Mouse (Mus musculus): ENCODE results near the gene Fam163b. TPM values are rescaled to one million over a fixed set of nuclear protein-coding genes. Genes with fewer than 3 reads are reported as not detected.

The Fam163b gene
- polyA plus RNA-seq, 1 experiment from 2014 or later: 0.30 TPM

DNA sequence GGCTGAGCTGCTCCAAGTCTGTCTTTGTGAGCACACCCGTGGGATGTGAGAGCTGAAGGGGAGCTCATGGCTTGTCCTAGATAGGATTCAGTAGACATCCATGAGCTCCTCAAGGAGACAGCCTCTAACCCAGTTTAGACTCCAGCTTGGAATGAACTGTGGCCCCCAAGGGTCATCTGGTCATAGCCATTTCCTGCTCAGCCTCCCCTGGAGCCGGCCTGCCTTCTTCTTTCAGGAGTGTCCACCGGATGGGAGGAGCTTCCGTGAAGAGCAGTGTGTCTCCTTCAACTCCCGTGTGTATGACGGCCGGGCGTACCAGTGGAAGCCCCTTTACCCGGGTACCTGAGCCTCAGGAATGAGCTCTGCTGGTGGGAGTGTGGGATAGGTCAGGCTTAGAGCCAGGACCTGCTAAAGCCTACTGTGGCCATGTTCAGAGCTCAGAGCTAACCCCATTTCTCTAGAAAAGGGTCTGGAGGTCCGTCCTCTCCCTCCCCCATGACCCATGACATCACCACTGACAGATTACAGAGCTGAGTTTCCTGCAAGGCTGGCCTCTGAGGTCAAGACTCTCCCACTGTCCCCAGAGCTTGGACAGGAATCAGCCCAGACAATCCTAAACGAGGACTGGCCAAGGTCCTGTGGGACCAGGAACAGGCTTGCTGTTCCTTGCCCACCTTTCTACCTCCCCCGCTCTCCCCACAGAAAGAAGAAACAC lies 58.4 kb downstream of the Fam163b start:
- Histone ChIP-seq H3K9me3 (replicated peaks) (no peaks in the 10 kb centered on the region), H3K4me3 (replicated peaks) (no peak overlapping the region), H3K27me3 (no peaks in the 10 kb centered on the region), H3K4me2 (no peak overlapping the region), H3K4me1 (peaks cover 58% of the 10 kb centered on the region), H3K9ac (no peak overlapping the region), H3K27ac (no peak overlapping the region), H3K36me3 (no peaks in the 10 kb centered on the region)
- 44% methylated on average over 12 of the region's 12 CpGs for WGBS
- no peak for ATAC-seq (replicated peaks; ENCODE audit: low FRiP score)

DNA sequence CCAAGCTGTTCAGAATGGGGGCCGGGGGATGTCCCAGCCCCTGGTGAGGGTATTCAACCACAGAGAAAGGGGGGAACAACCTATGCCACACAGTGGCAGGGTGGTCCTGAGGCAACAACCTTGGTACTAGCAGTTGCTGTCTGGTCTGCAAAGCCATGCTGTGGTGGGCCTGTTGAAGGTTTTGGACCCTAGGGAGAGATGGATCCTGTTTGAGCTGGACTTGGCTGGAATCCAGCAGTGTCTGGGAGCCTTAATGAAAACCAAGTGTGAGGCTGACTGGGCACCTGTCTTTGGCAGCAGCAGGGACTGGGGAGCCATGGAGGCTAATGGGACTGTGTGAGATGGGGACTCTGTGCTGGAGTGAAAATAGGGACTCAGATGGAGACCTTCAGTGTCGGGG lies 62.6 kb downstream of the Fam163b start:
- no peak for ATAC-seq (replicated peaks; ENCODE audit: low FRiP score)
- Histone ChIP-seq H3K27me3 (peaks cover 6% of the 10 kb centered on the region; the same call in 1 of the 2 replicates), H3K9me3 (replicated peaks) (no peaks in the 10 kb centered on the region), H3K9ac (no peak overlapping the region), H3K27ac (no peak overlapping the region), H3K4me1 (peaks cover 46% of the 10 kb centered on the region), H3K4me3 (replicated peaks) (no peak overlapping the region), H3K4me2 (peak overlapping the region; percentile 41), H3K36me3 (no peaks in the 10 kb centered on the region)
- 41% methylated on average over 2 of the region's 2 CpGs for WGBS

DNA sequence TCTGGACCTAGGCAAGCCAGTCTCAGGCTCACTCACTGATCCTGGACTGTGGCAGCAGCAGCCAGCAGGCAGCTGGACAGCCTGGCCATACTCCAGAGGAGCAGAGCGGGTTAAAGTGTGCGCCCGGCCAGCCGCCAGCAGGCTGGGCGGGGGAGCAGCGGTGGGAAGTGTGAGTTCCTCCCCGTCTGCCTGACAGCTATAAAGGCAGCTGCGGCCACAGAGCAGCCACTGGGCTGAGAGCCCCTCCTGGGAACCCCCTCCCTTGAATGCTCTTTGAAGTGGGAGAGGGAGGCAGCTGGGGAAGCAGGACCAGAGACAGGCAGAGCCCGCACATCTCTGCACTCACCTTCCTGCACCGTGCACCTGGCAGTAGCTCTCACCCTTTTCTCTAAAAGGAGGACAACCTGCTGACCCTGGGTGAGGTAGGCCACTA lies 63.1 kb downstream of the Fam163b start, which contains the start of gene Adamtsl2:
Adamtsl2 (plus strand) TSS at position 228 of the 433 bp plus-strand sequence.
- Histone ChIP-seq H3K36me3 (no peaks in the 10 kb centered on the region), H3K9me3 (replicated peaks) (no peaks in the 10 kb centered on the region), H3K9ac (no peak within 1 kb of the TSS), H3K27ac (no peak within 1 kb of the TSS), H3K4me2 (peak within 1 kb of the TSS; percentile 41), H3K4me1 (peaks cover 45% of the 10 kb centered on the region), H3K4me3 (replicated peaks) (no peak within 1 kb of the TSS), H3K27me3 (peaks cover 6% of the 10 kb centered on the region; the same call in 1 of the 2 replicates)
- ATAC-seq (replicated peaks; ENCODE audit: low FRiP score): peak; percentile 84
- under 1% methylated on average over 10 of the region's 10 CpGs for WGBS

DNA sequence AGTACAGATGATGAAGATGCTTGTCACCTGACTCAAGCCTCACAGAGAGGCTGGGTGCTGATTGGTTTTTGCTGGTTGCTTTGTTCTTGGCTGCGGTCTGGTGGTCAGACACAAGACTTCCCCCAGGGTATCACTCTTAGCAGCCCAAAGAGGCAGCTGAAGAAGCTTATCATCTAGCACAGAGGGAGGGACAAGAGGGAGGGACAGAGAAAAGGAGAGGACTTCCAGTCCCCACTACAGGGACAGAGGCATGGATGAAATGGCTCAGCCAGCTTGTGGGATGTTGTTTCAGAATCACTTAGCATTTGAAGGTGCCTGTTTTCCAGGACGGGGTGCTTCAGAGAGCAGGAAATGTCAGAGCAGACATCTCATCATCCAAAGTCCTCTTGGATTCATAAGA lies 64.0 kb downstream of the Fam163b start:
- peaks cover 6% of the 10 kb centered on the region; the same call in 1 of the 2 replicates for H3K27me3 ChIP-seq
- ATAC-seq (replicated peaks; ENCODE audit: low FRiP score): no peak
- 43% methylated on average over 2 of the region's 2 CpGs for WGBS
- H3K36me3 ChIP-seq: no peaks in the 10 kb centered on the region
- no peak overlapping the region for H3K4me2 ChIP-seq
- no peak overlapping the region for H3K4me3 ChIP-seq (replicated peaks)
- H3K9ac ChIP-seq: no peak overlapping the region
- H3K9me3 ChIP-seq (replicated peaks): no peaks in the 10 kb centered on the region
- peaks cover 38% of the 10 kb centered on the region for H3K4me1 ChIP-seq
- no peak overlapping the region for H3K27ac ChIP-seq

DNA sequence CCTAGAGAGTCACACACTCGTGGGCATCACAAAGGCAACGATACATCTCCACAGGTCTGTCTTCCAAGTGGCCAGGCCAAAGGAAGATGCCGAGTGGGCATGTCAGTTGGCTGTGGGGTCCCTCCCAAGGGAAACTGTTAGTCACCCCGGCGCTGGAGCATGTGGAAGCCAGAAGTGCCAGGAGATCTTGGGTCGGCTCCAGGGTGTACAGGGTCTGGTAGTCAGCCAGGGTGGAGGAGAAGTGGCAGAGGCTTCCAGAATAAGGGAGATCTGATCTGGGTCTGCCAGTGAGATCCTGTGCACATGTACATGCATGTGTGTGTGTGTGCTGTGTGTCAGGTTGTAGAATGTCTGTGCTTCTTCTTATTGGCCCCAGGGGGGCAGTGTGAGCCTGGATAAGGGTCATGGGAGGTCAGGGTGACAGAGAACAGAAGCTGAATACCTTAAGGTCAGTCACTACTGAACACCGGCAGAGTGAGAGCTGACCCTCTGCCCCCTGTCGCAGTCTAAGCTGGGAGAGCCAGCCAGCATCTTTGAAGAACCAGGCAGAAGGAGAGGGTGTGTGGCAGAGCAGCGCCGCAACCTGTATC lies 64.5 kb downstream of the Fam163b start:
- H3K27ac ChIP-seq: no peak overlapping the region
- no peaks in the 10 kb centered on the region for H3K36me3 ChIP-seq
- peaks cover 6% of the 10 kb centered on the region; the same call in 1 of the 2 replicates for H3K27me3 ChIP-seq
- 68% methylated on average over 10 of the region's 10 CpGs for WGBS
- H3K4me1 ChIP-seq: peaks cover 44% of the 10 kb centered on the region
- H3K4me3 ChIP-seq (replicated peaks): no peak overlapping the region
- no peaks in the 10 kb centered on the region for H3K9me3 ChIP-seq (replicated peaks)
- no peak overlapping the region for H3K9ac ChIP-seq
- H3K4me2 ChIP-seq: no peak overlapping the region
- ATAC-seq (replicated peaks; ENCODE audit: low FRiP score): no peak

DNA sequence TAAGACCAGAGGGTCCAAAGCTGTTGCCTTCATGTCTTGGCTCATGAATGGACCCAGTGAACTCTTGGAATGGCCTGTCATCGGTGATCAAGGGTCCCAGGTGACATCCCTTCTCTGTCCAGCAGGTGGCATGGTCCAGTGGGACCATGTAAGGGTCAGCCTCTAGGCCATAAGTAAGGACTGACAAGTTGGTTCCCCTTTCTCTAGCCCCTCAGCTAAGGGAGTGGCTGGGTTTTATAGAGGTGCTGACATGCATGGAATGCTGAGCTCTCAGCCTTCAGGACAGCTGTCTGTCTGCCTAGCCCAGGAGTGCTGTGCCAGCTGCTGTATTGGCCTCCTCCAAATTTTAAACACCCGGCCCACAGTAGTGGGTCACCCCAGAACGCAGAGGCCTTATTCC lies 66.8 kb downstream of the Fam163b start:
- Histone ChIP-seq H3K4me2 (no peak overlapping the region), H3K9ac (no peak overlapping the region), H3K27me3 (peaks cover 6% of the 10 kb centered on the region; the same call in 1 of the 2 replicates), H3K4me1 (peaks cover 51% of the 10 kb centered on the region), H3K4me3 (replicated peaks) (no peak overlapping the region), H3K9me3 (replicated peaks) (no peaks in the 10 kb centered on the region), H3K36me3 (no peaks in the 10 kb centered on the region), H3K27ac (no peak overlapping the region)
- no peak for ATAC-seq (replicated peaks; ENCODE audit: low FRiP score)
- 52% methylated on average over 3 of the region's 3 CpGs for WGBS

DNA sequence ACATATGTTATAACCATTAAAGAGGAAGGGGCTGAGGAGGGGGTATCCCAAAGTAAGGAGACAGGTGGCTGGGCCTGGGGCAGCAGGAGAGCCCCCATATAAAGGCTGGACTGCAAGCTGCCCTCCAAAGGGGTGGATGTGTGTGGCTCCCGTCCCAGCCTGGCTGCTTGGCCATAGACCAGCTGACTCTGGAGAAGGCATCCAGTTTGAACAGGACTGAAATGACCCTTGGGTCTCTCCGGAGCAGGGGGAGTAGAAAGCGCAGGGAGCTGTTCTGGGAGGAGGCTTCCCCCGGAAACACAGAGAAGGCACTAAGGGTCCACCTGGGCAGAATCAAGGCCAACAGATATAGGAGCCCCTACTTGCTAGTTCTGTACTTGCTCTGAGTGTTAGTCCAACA lies 67.5 kb downstream of the Fam163b start:
- Histone ChIP-seq H3K9me3 (replicated peaks) (no peaks in the 10 kb centered on the region), H3K4me3 (replicated peaks) (no peak overlapping the region), H3K4me2 (no peak overlapping the region), H3K36me3 (no peaks in the 10 kb centered on the region), H3K9ac (no peak overlapping the region), H3K27ac (0 out of 2 replicates have a peak overlapping the region, but pooled peaks have one; percentile 24), H3K27me3 (peaks cover 6% of the 10 kb centered on the region; the same call in 1 of the 2 replicates), H3K4me1 (peaks cover 47% of the 10 kb centered on the region)
- WGBS: 54% methylated on average over 4 of the region's 4 CpGs
- no peak for ATAC-seq (replicated peaks; ENCODE audit: low FRiP score)

DNA sequence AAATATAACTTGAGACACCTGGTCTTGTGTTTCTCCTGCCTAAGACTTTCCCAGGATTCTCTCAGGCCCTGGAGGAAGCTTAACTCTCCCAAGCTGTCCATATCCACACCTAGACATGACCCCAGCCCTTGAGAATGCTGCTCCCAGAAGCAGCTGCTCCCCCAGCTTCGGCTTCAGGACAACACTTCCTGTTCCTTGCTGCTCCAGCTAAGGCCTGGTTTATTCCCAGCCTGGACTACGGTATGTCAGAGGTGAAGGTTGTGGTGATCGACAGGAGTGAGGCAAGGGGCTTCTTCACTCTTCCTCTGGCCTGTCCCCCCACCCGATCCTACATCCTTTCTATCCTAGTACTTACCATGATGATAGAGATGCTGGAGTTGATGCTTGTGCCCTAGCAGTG lies 68.9 kb downstream of the Fam163b start:
- H3K36me3 ChIP-seq: no peaks in the 10 kb centered on the region
- ATAC-seq (replicated peaks; ENCODE audit: low FRiP score): no peak
- peaks cover 6% of the 10 kb centered on the region; the same call in 1 of the 2 replicates for H3K27me3 ChIP-seq
- peaks cover 33% of the 10 kb centered on the region for H3K4me1 ChIP-seq
- no peaks in the 10 kb centered on the region for H3K9me3 ChIP-seq (replicated peaks)
- no peak overlapping the region for H3K9ac ChIP-seq
- WGBS: 62% methylated on average over 4 of the region's 4 CpGs
- no peak overlapping the region for H3K4me2 ChIP-seq
- H3K27ac ChIP-seq: 0 out of 2 replicates have a peak overlapping the region, but pooled peaks have one; percentile 4
- H3K4me3 ChIP-seq (replicated peaks): no peak overlapping the region

DNA sequence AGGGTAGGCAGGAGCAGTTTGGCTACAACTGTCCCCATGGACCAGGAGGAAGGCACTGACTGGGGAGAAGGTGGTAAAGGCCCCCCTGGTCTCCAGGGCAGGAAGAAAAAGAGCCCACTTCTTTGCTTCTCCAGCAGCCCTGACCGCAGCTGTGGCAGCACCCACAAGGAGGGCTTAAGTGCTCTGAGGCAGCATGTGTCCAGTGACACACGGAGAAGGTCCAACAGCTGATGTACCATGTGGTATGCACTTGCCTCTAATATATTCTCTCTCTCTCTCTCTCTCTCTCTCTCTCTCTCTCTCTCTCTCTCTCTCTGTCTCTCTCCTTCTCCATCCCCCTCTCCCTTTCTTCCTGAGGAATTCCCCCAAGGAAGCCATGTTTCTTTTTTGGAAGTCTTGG lies 70.3 kb downstream of the Fam163b start, which contains the start of gene Mymk:
Mymk (minus strand) TSS at position 202 of the 400 bp plus-strand sequence.
- Histone ChIP-seq H3K4me1 (peaks cover 28% of the 10 kb centered on the region), H3K27me3 (peaks cover 3% of the 10 kb centered on the region; the same call in 1 of the 2 replicates), H3K27ac (0 out of 2 replicates have a peak within 1 kb of the TSS, but pooled peaks have one; percentile 1), H3K9ac (no peak within 1 kb of the TSS), H3K4me3 (replicated peaks) (no peak within 1 kb of the TSS), H3K36me3 (no peaks in the 10 kb centered on the region), H3K4me2 (no peak within 1 kb of the TSS), H3K9me3 (replicated peaks) (no peaks in the 10 kb centered on the region)
- no peak for ATAC-seq (replicated peaks; ENCODE audit: low FRiP score)
- 77% methylated on average over 2 of the region's 2 CpGs for WGBS

DNA sequence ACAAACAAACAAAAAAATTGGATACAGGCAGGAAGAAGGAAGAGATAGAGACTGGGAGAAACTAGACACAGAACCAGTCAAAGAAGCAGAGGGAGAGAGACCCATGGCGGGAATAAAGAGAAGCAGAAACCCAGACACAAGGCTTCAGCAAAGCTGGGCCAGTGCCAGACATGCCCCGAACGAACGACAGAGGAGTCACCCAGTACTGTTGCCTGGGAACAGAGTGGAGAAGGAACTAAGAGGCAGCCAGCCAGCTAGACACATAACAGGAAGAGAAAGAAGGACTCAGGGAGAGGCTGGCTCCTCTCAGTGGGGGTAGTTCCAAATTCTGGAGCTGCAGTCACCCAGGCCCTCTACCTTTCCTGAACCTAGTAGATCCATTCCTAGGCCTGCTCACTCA lies 71.2 kb downstream of the Fam163b start:
- Histone ChIP-seq H3K36me3 (no peaks in the 10 kb centered on the region), H3K27me3 (no peaks in the 10 kb centered on the region), H3K4me2 (no peak overlapping the region), H3K9me3 (replicated peaks) (no peaks in the 10 kb centered on the region), H3K4me1 (peaks cover 28% of the 10 kb centered on the region), H3K4me3 (replicated peaks) (no peak overlapping the region), H3K27ac (0 out of 2 replicates have a peak overlapping the region, but pooled peaks have one; percentile 1), H3K9ac (no peak overlapping the region)
- no peak for ATAC-seq (replicated peaks; ENCODE audit: low FRiP score)
- 28% methylated on average over 4 of the region's 4 CpGs for WGBS

DNA sequence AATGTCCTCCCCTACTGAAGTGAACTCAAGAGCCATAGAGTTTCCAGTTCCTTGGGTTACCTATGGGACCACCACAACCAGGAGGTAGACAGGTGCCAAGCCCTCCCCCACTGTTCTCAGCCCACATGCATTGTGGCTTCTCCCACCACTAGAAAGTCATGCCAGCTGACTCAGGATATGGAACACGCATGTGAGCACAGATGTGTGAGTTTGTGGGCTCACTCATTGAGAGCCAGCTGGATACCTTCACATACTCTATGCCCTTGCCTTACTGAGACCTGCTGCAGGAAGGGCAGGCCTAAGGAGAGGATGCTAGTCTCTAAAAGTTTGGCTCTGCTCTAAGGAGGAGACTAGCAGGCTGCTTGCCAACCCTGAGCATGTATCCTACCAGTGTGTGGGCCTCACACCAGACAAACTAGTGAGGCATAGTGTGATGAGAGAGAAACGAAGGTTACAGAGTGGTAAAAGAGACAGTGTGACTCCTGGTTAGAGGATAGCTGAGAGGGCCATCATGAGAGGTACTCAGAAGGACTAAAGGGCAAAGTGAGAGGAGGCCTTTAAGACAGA lies 72.0 kb downstream of the Fam163b start:
- no peak for ATAC-seq (replicated peaks; ENCODE audit: low FRiP score)
- WGBS: 76% methylated on average over 2 of the region's 2 CpGs
- H3K27me3 ChIP-seq: no peaks in the 10 kb centered on the region

DNA sequence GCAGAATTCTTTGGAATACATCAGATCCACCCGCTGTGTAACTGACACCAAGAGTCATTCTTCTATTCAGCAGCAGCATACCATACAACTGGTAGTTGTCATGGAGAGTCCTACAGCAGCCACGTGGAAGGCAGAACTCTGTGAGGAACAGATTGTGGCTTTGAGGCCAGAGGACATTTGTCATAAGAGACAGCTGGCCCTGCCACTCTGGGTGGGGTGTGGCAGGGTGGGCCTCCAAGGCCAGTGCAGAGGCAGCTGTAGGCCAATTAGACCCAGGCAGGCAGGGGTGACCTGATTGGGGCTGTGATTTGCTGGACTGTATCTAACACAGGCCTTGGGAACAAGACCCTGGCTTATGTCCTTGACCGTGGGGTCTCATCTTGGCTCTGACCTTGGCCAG lies 72.6 kb downstream of the Fam163b start:
- Histone ChIP-seq H3K36me3 (no peaks in the 10 kb centered on the region), H3K4me3 (replicated peaks) (no peak overlapping the region), H3K9me3 (replicated peaks) (no peaks in the 10 kb centered on the region), H3K9ac (no peak overlapping the region), H3K27ac (no peak overlapping the region), H3K27me3 (no peaks in the 10 kb centered on the region), H3K4me2 (no peak overlapping the region), H3K4me1 (peaks cover 18% of the 10 kb centered on the region)
- 56% methylated on average over 3 of the region's 3 CpGs for WGBS
- no peak for ATAC-seq (replicated peaks; ENCODE audit: low FRiP score)

More for the DNA sequence above, 72.0 kb downstream of the Fam163b start:
- Histone ChIP-seq H3K9ac (no peak overlapping the region), H3K4me3 (replicated peaks) (no peak overlapping the region), H3K36me3 (no peaks in the 10 kb centered on the region), H3K4me2 (no peak overlapping the region), H3K27ac (no peak overlapping the region), H3K9me3 (replicated peaks) (no peaks in the 10 kb centered on the region), H3K4me1 (peaks cover 23% of the 10 kb centered on the region)

Data from kidney, embryonic 15.5 days (tissue).